Mouse (Mus musculus): Measurements from ENCODE around the gene Pdcd5.

GRCm38 (mm10) chr7:35688781-35689349, 41.5 kb upstream of the Pdcd5 start:
- no peak for TF ChIP-seq GATA2 (IDR thresholded peaks at IDR 0.05; ENCODE audit: borderline replicate concordance, low read depth, low read length)
- no peak for TF ChIP-seq CTCF (IDR thresholded peaks at IDR 0.05; ENCODE audit: low read depth, low read length)

Measured in G1E (cell line).